Mouse (Mus musculus): Measurements from ENCODE around the gene Acp6.
A peak's percentile ranks its signal among the peaks of the same experiment; 100 is the strongest.
"Not testable (repeated sequence)": the region's sequence is repeated elsewhere in the genome, so short reads cannot be mapped to it uniquely, and the experiment has no call there.

The Acp6 gene

DNA sequence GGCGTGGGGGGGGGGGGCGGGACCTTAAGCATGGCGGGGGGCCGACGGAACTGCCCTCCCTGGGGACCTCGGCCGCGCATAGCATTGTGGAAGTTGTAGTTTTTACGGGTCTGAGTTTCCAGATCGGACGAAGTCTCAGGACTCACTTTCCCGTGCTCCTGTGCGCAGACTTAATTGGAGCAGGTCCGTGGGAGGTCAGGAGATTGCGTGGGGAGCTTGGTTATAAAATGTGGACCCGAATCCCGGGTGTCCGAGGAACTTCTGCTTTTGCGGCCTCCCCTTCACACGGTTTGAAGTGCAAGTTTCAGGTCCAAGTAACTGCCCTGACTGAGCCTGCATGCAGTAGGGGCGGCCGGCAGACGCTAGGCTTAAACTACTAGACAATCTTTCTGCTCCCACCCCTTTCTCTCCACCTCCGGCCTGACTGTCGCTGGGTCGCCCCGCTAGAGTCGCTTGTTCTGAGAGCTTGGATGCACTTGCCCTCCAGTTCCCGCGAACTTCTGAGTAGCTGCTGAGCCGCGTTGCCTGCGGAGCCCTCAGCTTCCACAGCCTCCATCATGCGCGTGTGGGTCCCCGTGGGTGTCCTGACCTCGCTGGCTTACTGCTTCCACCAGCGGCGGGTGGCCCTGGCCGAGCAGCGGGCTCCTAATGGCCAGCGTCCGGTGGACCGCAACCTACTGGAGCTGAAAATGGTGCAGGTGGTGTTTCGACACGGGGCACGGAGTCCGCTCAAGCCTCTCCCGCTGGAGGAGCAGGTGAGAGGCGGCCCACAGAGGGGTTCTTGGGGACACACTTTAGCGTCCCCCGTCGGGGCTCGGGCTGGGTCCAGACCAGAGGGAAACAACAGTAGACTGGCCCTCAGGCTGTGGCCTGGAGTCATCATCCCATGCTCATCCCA lies at the start of gene Acp6:
TSS of gene Acp6 (plus strand) at position 167 of the 898 bp plus-strand sequence.
- DNase-seq (ENCODE audit: low read depth, low spot score): peak; percentile 90

DNA sequence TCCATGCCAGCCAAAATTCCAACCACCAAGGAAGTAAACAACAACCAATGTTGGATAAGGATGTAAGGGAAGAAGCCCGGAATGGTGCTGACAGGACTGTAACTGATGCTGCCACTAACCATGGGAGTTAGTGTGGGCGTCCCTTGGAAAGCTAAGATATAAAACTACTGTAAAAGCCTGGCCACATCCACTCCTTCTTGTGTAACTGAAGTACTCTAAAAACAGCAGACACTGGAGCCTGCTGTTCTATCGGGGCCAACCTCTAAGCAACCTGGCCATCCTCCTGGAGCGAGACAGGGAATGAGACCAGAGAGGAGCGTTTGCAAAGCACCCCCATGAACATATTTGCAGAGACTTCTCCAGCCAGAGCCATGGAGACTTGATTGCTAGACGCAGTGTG lies 41.1 kb upstream of the Acp6 start:
- DNase-seq (ENCODE audit: low read depth, low spot score): no peak

GRCm38 (mm10) chr3:97118313-97118712 lies 40.3 kb upstream of the Acp6 start:
- DNase-seq (ENCODE audit: low read depth, low spot score): no peak

GRCm38 (mm10) chr3:97124193-97124592 lies 34.4 kb upstream of the Acp6 start:
- DNase-seq (ENCODE audit: low read depth, low spot score): peak; percentile 30

DNA sequence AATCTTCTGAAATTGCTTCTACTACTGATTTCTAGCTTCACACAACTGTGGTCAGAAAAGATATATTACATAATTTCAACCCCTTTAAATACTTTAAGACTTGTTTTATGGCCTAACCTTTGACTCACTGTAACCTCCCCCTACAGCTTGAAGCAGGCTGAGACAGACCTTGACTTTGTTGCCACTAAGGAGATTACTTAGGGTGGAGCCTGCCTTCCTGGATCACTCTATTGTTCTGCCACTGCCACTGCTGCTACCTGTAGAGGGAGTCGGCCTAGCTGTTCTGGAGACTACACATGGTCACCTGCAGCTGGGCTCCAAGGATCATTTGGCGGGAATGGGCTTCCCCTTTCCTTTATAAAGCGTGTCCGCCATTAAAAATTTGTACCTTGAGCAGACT lies 29.2 kb upstream of the Acp6 start:
- DNase-seq (ENCODE audit: low read depth, low spot score): no peak

GRCm38 (mm10) chr3:97137666-97138065 lies 20.9 kb upstream of the Acp6 start:
- not testable (repeated sequence) for DNase-seq (ENCODE audit: low read depth, low spot score)

DNA sequence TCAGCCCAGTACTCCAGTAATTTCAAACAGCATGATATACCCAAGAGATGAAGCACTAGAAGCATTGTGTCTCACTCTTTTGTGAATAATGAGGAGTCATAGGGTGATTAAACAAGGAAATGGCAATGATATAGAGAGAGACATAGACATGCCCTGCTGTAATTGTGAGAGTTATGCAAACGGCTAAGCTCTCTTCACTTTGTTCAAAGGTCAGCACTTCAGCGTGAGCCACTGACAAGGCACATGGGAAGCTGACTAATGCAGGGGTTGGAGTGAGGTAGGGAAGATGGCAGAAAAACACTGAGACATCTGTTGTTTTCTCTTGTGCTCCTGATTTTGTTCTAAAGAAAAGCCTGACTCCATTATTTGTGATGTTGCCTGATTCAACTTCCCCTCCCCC lies 7.5 kb upstream of the Acp6 start:
- no peak for DNase-seq (ENCODE audit: low read depth, low spot score)

GRCm38 (mm10) chr3:97156431-97156830 lies 2.1 kb upstream of the Acp6 start:
- DNase-seq (ENCODE audit: low read depth, low spot score): no peak

GRCm38 (mm10) chr3:97157308-97157707 lies 1.3 kb upstream of the Acp6 start:
- no peak for DNase-seq (ENCODE audit: low read depth, low spot score)

DNA sequence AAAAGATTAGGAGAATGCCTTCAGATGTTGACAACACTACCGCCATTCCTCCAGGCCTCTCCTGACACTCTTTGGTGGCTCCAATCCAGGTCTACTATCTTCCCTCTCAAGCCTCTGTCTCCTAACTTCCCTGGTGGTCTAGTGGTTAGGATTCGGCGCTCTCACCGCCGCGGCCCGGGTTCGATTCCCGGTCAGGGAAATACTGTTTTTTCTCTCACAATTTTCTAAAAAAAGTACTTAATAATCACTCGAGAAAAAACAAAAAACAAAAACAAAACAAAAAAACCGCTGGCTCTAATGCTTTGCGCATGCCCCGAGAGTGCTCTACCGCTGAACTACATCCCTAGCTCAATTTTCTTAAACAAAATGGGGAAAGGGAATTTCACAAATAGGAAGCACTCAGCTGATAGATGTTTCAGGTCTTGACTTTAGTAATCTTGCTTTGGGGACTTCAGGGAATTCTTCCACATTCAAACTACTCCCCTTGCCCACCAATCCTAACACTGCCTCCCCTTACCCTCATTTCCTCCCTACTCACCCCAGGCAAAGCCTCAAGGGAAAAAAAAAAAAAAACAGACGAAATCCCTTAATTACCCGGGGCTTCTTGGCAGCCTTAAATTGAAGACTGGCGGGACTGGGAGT lies 498 bp upstream of the Acp6 start:
- peak; percentile 66 for DNase-seq (ENCODE audit: low read depth, low spot score)

DNA sequence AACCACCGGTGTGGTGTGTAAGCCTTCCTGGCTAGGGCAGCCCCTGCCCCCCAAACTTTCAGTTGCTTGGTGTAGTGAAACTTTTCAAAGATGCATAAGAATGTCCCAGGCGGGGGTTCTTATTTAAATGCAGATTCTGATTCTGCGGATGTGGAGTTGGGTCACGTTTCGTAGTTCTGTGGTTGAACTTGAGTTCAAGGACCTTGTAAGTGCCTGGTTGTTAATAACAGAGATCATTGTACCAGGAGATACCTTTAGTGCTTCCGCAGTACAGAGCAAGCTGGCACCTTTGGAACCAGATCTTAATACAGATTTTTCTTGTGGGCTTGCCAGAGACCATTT lies 903 bp downstream of the Acp6 start:
- no peak for DNase-seq (ENCODE audit: low read depth, low spot score)

GRCm38 (mm10) chr3:97159986-97160385 lies 1.4 kb downstream of the Acp6 start:
- no peak for DNase-seq (ENCODE audit: low read depth, low spot score)

- no peak for DNase-seq (ENCODE audit: low read depth, low spot score)
These were observed 2.3 kb downstream of the Acp6 start for GRCm38 (mm10) chr3:97160908-97161307.

- DNase-seq (ENCODE audit: low read depth, low spot score): no peak
These were observed 3.2 kb downstream of the Acp6 start for GRCm38 (mm10) chr3:97161773-97162172.

DNA sequence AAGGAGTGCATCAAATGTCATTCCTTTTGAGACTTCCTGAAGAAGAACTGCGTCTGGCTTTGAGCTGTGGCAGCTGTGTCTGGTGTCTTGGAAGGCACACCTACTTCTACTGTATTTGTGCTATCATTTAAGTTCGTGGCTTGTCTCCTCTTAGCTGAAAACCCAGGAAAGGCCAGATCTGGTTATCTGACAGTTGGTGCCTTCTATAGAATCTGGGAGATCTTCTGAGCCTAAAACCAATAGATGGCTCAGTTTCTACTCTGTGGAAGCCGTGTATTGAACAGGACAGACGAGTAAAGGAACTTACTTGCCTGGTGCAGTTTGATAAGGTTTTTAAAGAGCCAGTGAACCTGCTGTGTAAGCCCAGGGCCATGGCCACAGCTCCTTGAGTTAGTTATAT lies 5.9 kb downstream of the Acp6 start:
- DNase-seq (ENCODE audit: low read depth, low spot score): no peak

DNA sequence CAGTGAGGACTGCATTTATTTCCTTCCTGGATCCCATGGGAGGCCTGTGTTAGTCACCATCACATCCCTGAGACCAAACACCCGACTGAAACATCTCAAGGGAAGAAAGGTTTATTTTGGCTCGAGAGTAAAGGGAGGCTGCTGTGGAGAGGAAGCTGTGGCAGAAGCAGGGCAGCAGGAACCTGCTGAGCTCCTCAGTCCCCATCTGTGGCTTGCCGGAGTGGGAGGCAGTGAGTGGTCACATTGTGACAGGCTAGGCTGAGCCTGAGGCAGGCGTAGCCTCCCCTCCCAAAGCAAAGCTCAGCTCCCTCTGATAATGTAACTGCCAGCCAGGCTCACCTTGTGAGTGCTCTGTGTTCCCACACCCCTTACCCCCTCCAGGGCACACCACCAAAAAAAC lies 8.5 kb downstream of the Acp6 start:
- DNase-seq (ENCODE audit: low read depth, low spot score): no peak

DNA sequence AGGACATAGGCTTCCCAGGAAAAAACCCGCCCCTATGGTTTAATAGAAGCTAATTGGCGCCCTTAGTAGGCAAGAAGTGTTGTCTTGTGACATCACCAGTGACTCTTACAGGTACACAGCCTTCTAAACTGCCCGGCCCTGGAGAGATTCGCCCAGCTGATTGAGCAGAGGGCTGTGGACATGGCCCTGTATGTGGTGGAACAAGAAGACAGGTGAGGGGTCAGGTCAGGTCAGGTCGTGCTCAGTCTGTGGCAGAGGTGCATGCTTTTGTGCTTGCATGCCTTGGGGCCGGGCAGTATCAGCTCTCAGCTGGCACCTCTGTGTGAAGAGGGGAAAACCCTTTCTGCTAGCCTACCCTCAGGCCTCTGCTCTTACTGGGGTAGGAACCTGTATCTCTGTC lies 13.0 kb downstream of the Acp6 start:
- no peak for DNase-seq (ENCODE audit: low read depth, low spot score)

- DNase-seq (ENCODE audit: low read depth, low spot score): no peak
These were observed 13.7 kb downstream of the Acp6 start for GRCm38 (mm10) chr3:97172231-97172630.

- no peak for DNase-seq (ENCODE audit: low read depth, low spot score)
These were observed 14.1 kb downstream of the Acp6 start for GRCm38 (mm10) chr3:97172632-97173031.

DNA sequence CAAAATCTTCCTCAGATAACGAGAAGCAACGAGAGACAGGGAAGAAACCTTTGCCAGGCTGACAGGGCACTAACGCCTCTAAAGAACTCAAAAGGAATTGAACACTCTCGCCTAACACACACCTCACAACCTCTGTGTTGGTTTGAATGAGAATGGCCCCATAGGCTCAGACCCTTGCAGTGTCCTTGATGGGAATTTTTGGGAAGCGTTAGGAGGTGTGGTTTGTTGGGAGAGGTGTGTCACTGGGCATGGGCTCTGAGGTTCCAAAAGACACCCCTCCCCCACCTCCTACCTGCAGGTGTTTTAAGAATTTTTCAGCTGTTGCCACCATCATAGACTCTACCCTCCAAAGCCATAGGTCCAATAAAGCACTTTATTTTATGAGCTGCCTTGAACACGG lies 20.3 kb downstream of the Acp6 start:
- DNase-seq (ENCODE audit: low read depth, low spot score): no peak

- DNase-seq (ENCODE audit: low read depth, low spot score): no peak
These were observed 21.9 kb downstream of the Acp6 start for GRCm38 (mm10) chr3:97180527-97180926.

DNA sequence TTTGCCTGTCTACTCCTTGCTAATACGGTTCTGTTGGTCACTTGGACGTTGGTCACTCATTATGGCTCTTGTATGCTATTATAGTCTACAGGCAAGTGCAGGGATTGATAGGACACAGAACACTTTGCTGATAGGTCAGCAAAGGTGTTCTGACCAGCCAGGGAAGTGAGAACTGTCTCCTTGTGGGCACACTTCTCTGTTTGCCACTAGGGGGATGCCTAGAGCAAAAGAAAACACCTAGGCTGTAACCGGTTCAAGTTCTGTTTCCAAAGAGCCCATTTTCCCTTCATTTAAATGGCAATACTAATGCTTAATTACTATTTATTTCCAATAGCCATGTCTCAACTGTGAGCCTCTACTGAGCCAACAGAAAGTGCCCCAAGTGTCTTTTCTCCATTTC lies 25.2 kb downstream of the Acp6 start:
- no peak for DNase-seq (ENCODE audit: low read depth, low spot score)

All from forelimb bud, embryonic 11.5 days (tissue).